Mouse (Mus musculus): ENCODE results near the gene Gm2663.

- TF ChIP-seq CTCF (IDR thresholded peaks at IDR 0.05; ENCODE audit: low read depth) (no peak), EP300 (IDR thresholded peaks at IDR 0.05; ENCODE audit: low read depth) (no peak)
These were observed 45.0 kb upstream of the Gm2663 start for GRCm38 (mm10) chr6:41044314-41044713.
